Mouse (Mus musculus): ENCODE results near the gene Ccdc63.
A peak's percentile ranks its signal among the peaks of the same experiment; 100 is the strongest.

Gene Ccdc63

GRCm38 (mm10) chr5:122129068-122129655, 11.5 kb downstream of the Ccdc63 start:
- peak; percentile 74 for DNase-seq (ENCODE audit: low read depth, low spot score)

GRCm38 (mm10) chr5:122125211-122125760, 15.3 kb downstream of the Ccdc63 start:
- DNase-seq (ENCODE audit: low read depth, low spot score), result no peak

- DNase-seq (ENCODE audit: low read depth, low spot score), result no peak
Observed at GRCm38 (mm10) chr5:122116243-122116642, 24.4 kb downstream of the Ccdc63 start.

- DNase-seq (ENCODE audit: low read depth, low spot score), result no peak
Observed at GRCm38 (mm10) chr5:122115266-122115763, 25.3 kb downstream of the Ccdc63 start.

- DNase-seq (ENCODE audit: low read depth, low spot score), result peak; percentile 49
Observed at GRCm38 (mm10) chr5:122114176-122114575, 26.4 kb downstream of the Ccdc63 start.

GRCm38 (mm10) chr5:122113450-122113849, 27.2 kb downstream of the Ccdc63 start:
- no peak for DNase-seq (ENCODE audit: low read depth, low spot score)

- DNase-seq (ENCODE audit: low read depth, low spot score), result no peak
Observed at GRCm38 (mm10) chr5:122111933-122112248, 28.7 kb downstream of the Ccdc63 start.

GRCm38 (mm10) chr5:122111091-122111932, 29.3 kb downstream of the Ccdc63 start:
- no peak for DNase-seq (ENCODE audit: low read depth, low spot score)

GRCm38 (mm10) chr5:122110625-122111024, 30.0 kb downstream of the Ccdc63 start:
- DNase-seq (ENCODE audit: low read depth, low spot score), result no peak

GRCm38 (mm10) chr5:122109325-122110060, 31.1 kb downstream of the Ccdc63 start:
- DNase-seq (ENCODE audit: low read depth, low spot score), result no peak

- DNase-seq (ENCODE audit: low read depth, low spot score), result no peak
Observed at GRCm38 (mm10) chr5:122108104-122108503, 32.5 kb downstream of the Ccdc63 start.

GRCm38 (mm10) chr5:122106212-122106611, 34.4 kb downstream of the Ccdc63 start:
- no peak for DNase-seq (ENCODE audit: low read depth, low spot score)

GRCm38 (mm10) chr5:122104981-122105380, 35.6 kb downstream of the Ccdc63 start:
- no peak for DNase-seq (ENCODE audit: low read depth, low spot score)

- DNase-seq (ENCODE audit: low read depth, low spot score), result no peak
Observed at GRCm38 (mm10) chr5:122104201-122104600, 36.4 kb downstream of the Ccdc63 start.

GRCm38 (mm10) chr5:122103075-122103474, 37.5 kb downstream of the Ccdc63 start:
- no peak for DNase-seq (ENCODE audit: low read depth, low spot score)

- DNase-seq (ENCODE audit: low read depth, low spot score), result no peak
Observed at GRCm38 (mm10) chr5:122102476-122103050, 38.1 kb downstream of the Ccdc63 start.

GRCm38 (mm10) chr5:122094439-122094838, 46.2 kb downstream of the Ccdc63 start:
- no peak for DNase-seq (ENCODE audit: low read depth, low spot score)

GRCm38 (mm10) chr5:122093734-122094133, 46.9 kb downstream of the Ccdc63 start:
- DNase-seq (ENCODE audit: low read depth, low spot score), result no peak

- no peak for DNase-seq (ENCODE audit: low read depth, low spot score)
Observed at GRCm38 (mm10) chr5:122092794-122093193, 47.8 kb downstream of the Ccdc63 start.

- peak; percentile 26 for DNase-seq (ENCODE audit: low read depth, low spot score)
Observed at GRCm38 (mm10) chr5:122091070-122091469, 49.6 kb downstream of the Ccdc63 start.

- no peak for DNase-seq (ENCODE audit: low read depth, low spot score)
Observed at GRCm38 (mm10) chr5:122089664-122090063, 51.0 kb downstream of the Ccdc63 start.

GRCm38 (mm10) chr5:122088917-122089316, 51.7 kb downstream of the Ccdc63 start:
- DNase-seq (ENCODE audit: low read depth, low spot score), result peak; percentile 80
